Mouse (Mus musculus) C2C12 (cell line): ENCODE data around the gene Tbrg4. TPM values are rescaled to one million over a fixed set of nuclear protein-coding genes. Genes with fewer than 3 reads are reported as not detected.

ENCODE experiments used
- H3K27me3 ChIP-seq: one replicate; pipeline ENCODE4 v1.6.1; 2011; ENCODE audit not compliant: control insufficient read depth, insufficient read depth, insufficient read length
- H3K36me3 ChIP-seq: one replicate; pipeline ENCODE4 v1.6.1; 2011; ENCODE audit not compliant: control insufficient read depth, insufficient read depth
- H3K4me3 ChIP-seq: one replicate; pipeline ENCODE4 v1.5.1; 2011; ENCODE audit warnings: mild to moderate bottlenecking, control low read depth; ENCODE audit not compliant: poor library complexity, insufficient read depth, severe bottlenecking
- H3K79me2 ChIP-seq: one replicate; pipeline ENCODE4 v1.6.1; 2011; ENCODE audit not compliant: control insufficient read depth, insufficient read depth
- H3K79me3 ChIP-seq: one replicate; pipeline ENCODE4 v1.6.1; 2011; ENCODE audit warnings: low read depth, control low read depth
- H3ac ChIP-seq: one replicate; pipeline ENCODE3; 2011; ENCODE audit warnings: low read depth; ENCODE audit not compliant: control insufficient read depth, insufficient read length
- CEBPB ChIP-seq: IDR thresholded peaks from one replicate; pipeline ENCODE4 v1.6.1; 2011; ENCODE audit warnings: low read depth, mild to moderate bottlenecking, control low read depth, moderate library complexity
- CTCF ChIP-seq: IDR thresholded peaks from one replicate; pipeline ENCODE4 v1.5.1; 2011; ENCODE audit not compliant: control insufficient read depth, insufficient read depth, insufficient read length
- FOSL1 ChIP-seq: IDR thresholded peaks from one replicate; pipeline ENCODE4 v1.8.0; 2011; ENCODE audit warnings: mild to moderate bottlenecking, low read length; ENCODE audit not compliant: poor library complexity, insufficient read depth, severe bottlenecking
- MAX ChIP-seq: IDR thresholded peaks from one replicate; pipeline ENCODE4 v1.6.1; 2011; ENCODE audit warnings: mild to moderate bottlenecking, control low read depth
- MYOD1 ChIP-seq: IDR thresholded peaks from one replicate; pipeline ENCODE4 v1.6.1; 2011; ENCODE audit warnings: low read depth; ENCODE audit not compliant: control insufficient read depth, insufficient read length
- MYOG ChIP-seq: IDR thresholded peaks from one replicate; pipeline ENCODE4 v1.6.1; 2011; ENCODE audit not compliant: control insufficient read depth, insufficient read length; ENCODE audit errors: extremely low read depth
- USF1 ChIP-seq: IDR thresholded peaks from one replicate; pipeline ENCODE4 v1.6.1; 2011; ENCODE audit warnings: low read depth, mild to moderate bottlenecking, control low read depth, moderate library complexity
- polyA plus RNA-seq: library from polyadenylated mRNA; unstranded; fragments of >200 nt; fragmentation: generic; extraction: Trizol; gene quantifications from one replicate; pipeline ENCODE4 v1.2.1, GENCODE M21; 2012; ENCODE audit warnings: missing spikeins

Gene Tbrg4
- polyA plus RNA-seq, 1 experiment = 116 TPM

GRCm38 (mm10) chr11:6586660-6587059, 39.2 kb downstream of the Tbrg4 start:
- H3ac ChIP-seq = no peak overlapping the region
- H3K27me3 ChIP-seq = no peaks in the 10 kb centered on the region
- TF ChIP-seq USF1 (no peak), MYOG (no peak), CEBPB (no peak), CTCF (no peak), MAX (no peak)
- peaks cover 3% of the 10 kb centered on the region for H3K79me3 ChIP-seq
- H3K4me3 ChIP-seq = no peak overlapping the region
- peaks cover 75% of the 10 kb centered on the region for H3K36me3 ChIP-seq
- H3K79me2 ChIP-seq = peaks cover 16% of the 10 kb centered on the region

- H3K79me2 ChIP-seq = peaks cover 25% of the 10 kb centered on the region
- H3K79me3 ChIP-seq = peaks cover 6% of the 10 kb centered on the region
- H3K36me3 ChIP-seq = peaks cover 73% of the 10 kb centered on the region
- H3K4me3 ChIP-seq = no peak overlapping the region
- no peak overlapping the region for H3ac ChIP-seq
- H3K27me3 ChIP-seq = no peaks in the 10 kb centered on the region
- no peak for TF ChIP-seq MYOD1
- TF ChIP-seq FOSL1 = no peak
- TF ChIP-seq CEBPB = no peak
- TF ChIP-seq MAX = no peak
Observed at GRCm38 (mm10) chr11:6585748-6586147, 40.1 kb downstream of the Tbrg4 start.

GRCm38 (mm10) chr11:6581560-6581959, 44.3 kb downstream of the Tbrg4 start:
- Histone ChIP-seq H3K36me3 (peaks cover 59% of the 10 kb centered on the region), H3K27me3 (no peaks in the 10 kb centered on the region), H3K79me3 (peaks cover 13% of the 10 kb centered on the region), H3K4me3 (no peak overlapping the region), H3K79me2 (peaks cover 47% of the 10 kb centered on the region), H3ac (no peak overlapping the region)
- TF ChIP-seq MYOG = no peak
- peak; percentile 27 for TF ChIP-seq MYOD1

GRCm38 (mm10) chr11:6580065-6580750, 45.7 kb downstream of the Tbrg4 start:
- no peak overlapping the region for H3ac ChIP-seq
- TF ChIP-seq USF1 (no peak), CEBPB (peak; percentile 64)
- peaks cover 13% of the 10 kb centered on the region for H3K79me3 ChIP-seq
- peaks cover 57% of the 10 kb centered on the region for H3K79me2 ChIP-seq
- no peak overlapping the region for H3K4me3 ChIP-seq
- H3K27me3 ChIP-seq = no peaks in the 10 kb centered on the region
- H3K36me3 ChIP-seq = peaks cover 56% of the 10 kb centered on the region

DNA sequence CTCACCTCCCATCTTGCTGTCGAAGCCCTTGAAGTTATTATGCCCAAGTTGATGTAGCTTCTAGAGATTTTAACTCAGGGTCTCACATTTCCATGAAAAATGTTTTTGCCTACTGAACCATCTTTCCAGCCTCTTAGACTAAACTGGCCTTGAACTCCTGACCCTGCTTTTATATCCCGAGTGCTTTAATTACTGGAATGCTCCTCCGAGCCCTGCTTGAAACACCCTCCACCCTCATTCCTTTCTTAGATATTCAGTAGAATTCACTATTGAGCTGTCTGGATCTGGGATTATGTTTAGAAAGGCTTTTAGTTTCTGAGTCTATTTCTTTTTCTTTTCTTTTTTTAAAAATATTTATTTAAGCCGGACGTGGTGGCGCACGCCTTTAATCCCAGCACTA, 46.5 kb downstream of the Tbrg4 start:
- H3K36me3 ChIP-seq = peaks cover 47% of the 10 kb centered on the region
- peaks cover 13% of the 10 kb centered on the region for H3K79me3 ChIP-seq
- no peaks in the 10 kb centered on the region for H3K27me3 ChIP-seq
- no peak overlapping the region for H3K4me3 ChIP-seq
- TF ChIP-seq MAX (no peak), MYOG (no peak), FOSL1 (no peak), CTCF (no peak), USF1 (no peak)
- no peak overlapping the region for H3ac ChIP-seq
- peaks cover 57% of the 10 kb centered on the region for H3K79me2 ChIP-seq

DNA sequence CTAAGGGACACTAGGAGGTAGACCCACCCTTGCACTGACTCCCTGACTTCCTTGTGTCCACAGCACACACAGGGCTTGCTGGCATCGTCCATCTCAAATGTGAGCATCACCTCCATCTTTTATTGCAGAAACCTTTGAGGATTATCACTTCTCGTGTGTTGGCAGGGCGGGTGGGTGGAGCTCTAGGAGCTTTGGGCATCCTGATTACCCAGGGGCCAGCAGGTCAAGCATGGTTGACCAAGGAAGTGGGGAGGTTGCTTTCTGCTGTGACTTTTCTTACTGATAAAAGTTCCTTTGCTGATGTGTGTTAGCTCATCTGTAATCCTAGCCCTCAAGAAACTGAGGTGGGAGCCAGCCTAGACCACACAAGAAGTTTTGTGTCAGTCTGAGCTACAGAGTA, 49.7 kb downstream of the Tbrg4 start:
- TF ChIP-seq MAX (no peak), USF1 (no peak), CEBPB (no peak), MYOD1 (no peak), MYOG (no peak), FOSL1 (no peak), CTCF (no peak)
- H3K79me3 ChIP-seq = peaks cover 7% of the 10 kb centered on the region
- H3K4me3 ChIP-seq = no peak overlapping the region
- no peaks in the 10 kb centered on the region for H3K27me3 ChIP-seq
- peaks cover 46% of the 10 kb centered on the region for H3K36me3 ChIP-seq
- no peak overlapping the region for H3ac ChIP-seq
- H3K79me2 ChIP-seq = peaks cover 45% of the 10 kb centered on the region
